Mouse (Mus musculus) granulocyte monocyte progenitor cell, adult 5-6 weeks (primary cell): ENCODE results near the gene Ankrd27. TPM values are rescaled to one million over a fixed set of nuclear protein-coding genes. Genes with fewer than 3 reads are reported as not detected.
A peak's percentile ranks its signal among the peaks of the same experiment; 100 is the strongest.

Experiments used
- ATAC-seq: replicated peaks from 2 replicates; pipeline ENCODE4 v1.8.0; 2016; ENCODE audit warnings: mild to moderate bottlenecking, moderate TSS enrichment, inconsistent platforms; ENCODE audit not compliant: poor library complexity, severe bottlenecking
- total RNA-seq, 2 experiments: library from RNA; stranded (forward) in 1 of 2; stranded (reverse) in 1 of 2; fragments of 200-712, 200-1000 nt in 1 of 2; fragments of >200 nt in 1 of 2; fragmentation: Nextera tagmentation in 1 of 2; gene quantifications; 2 replicates each; pipeline ENCODE4 v1.2.3; 2014 to 2017

Ankrd27 gene
- total RNA-seq, 2 experiments from 2014 or later = 40.4 to 49.7 TPM

DNA sequence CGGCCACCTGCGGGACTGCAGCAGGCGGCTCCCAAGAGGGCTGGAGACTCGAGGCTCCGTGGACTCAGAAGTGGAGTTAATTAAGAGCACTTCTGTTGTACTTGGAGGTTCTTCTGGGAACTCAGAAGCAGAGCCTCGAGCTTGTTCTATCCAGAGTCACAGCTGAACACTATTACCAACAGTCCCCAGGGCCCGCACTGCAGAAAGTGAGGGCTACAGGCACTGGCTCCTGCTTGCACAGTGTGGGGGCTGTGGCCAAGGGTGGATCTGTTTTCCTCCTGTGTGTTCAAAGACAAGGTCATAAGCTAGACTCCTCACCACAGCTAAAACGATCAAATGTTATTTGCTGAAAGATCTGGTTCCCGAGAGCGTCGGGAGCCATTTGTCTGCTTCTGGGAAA lies 100.2 kb downstream of the Ankrd27 start:
- ATAC-seq = no peak

DNA sequence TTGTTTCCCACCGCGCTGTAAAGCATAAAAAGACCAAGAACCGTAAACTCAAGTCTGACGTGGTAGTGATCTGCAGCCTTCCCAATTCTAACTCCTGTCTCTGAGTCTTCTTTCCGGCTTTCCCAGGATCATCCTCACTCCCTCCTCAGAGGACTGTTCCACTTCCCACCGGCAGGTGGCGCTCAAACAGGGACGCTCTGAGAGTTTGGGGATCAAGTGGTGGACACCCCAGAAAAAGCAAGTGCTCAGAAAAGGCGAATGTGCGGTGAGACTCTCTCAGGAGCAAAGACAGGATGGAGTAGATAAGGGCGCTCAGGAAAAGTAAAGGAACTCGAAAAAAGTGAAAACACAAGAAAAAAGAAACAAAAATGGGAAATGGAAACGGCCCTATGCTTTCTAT lies 100.7 kb downstream of the Ankrd27 start:
- ATAC-seq = peak; percentile 62; the same call in 1 of the 2 replicates

DNA sequence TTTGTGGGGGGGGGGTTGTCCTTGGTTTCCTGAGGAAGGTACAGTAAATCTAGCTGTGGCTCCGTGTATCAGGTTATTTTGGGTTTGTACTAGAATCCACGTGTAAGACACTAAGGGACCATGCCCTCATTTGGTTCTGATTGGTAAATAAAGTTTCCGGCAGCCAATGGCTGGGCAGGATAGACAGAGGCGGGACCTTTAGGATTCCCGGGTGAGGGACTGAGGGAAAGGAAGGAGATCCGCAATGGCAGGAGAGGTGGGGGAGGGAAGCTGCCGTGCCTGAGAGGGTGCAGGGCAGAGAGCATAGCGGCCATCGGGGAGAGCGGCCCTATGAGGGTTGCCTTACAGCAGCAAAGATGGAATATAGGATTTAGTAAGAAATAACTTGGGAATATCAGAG lies 101.2 kb downstream of the Ankrd27 start:
- peak; percentile 21 for ATAC-seq

DNA sequence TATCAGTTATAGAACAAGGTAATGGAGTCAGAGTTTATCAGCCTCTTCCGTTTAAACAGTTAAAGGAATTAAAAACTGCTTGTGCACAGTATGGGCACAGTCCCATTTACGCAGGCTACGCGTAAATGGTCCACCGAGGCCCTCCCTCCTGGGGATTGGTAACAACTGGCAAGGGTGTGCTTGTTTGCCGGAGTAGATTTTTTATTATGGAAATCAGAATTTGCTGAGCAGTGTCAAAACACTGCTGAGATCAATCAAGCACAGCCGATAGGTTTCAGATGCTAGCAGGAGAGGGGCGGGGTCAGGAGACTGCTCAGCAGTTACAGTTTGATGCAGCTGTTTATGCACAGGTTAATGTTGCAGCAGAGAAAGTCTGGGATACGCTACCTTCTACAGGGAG lies 102.2 kb downstream of the Ankrd27 start:
- ATAC-seq = no peak

Other genes starting within 250 kb of the Ankrd27 start
- gene Faap24, start 189.4 kb upstream of the Ankrd27 start, total RNA-seq (2014; fragmentation: Nextera tagmentation) = 15.7 and 16.8 TPM in 2 replicates
- gene Faap24, start 189.4 kb upstream of the Ankrd27 start, total RNA-seq (2017) = 11.3 and 14.3 TPM in 2 replicates
- gene Cep89, start 189.2 kb upstream of the Ankrd27 start, total RNA-seq (2014; fragmentation: Nextera tagmentation) = 5.7 and 7.2 TPM in 2 replicates
- gene Cep89, start 189.2 kb upstream of the Ankrd27 start, total RNA-seq (2017) = 8.4 and 10.6 TPM in 2 replicates
- not detected in 2 replicates for gene Slc7a9, start 137.4 kb upstream of the Ankrd27 start, total RNA-seq (2014; fragmentation: Nextera tagmentation)
- gene Slc7a9, start 137.4 kb upstream of the Ankrd27 start, total RNA-seq (2017) = not detected in 2 replicates
- not detected in 2 replicates for gene Tdrd12, start 48.5 kb upstream of the Ankrd27 start, total RNA-seq (2014; fragmentation: Nextera tagmentation)
- not detected in 2 replicates for gene Tdrd12, start 48.5 kb upstream of the Ankrd27 start, total RNA-seq (2017)
- gene Nudt19, start 29.9 kb upstream of the Ankrd27 start, total RNA-seq (2014; fragmentation: Nextera tagmentation) = 98.2 and 110 TPM in 2 replicates
- gene Nudt19, start 29.9 kb upstream of the Ankrd27 start, total RNA-seq (2017) = 44.6 and 52.5 TPM in 2 replicates
- gene Rgs9bp, start 662 bp upstream of the Ankrd27 start, total RNA-seq (2014; fragmentation: Nextera tagmentation) = 0.30 and 1.2 TPM in 2 replicates
- 0.36 and 0.65 TPM in 2 replicates for gene Rgs9bp, start 662 bp upstream of the Ankrd27 start, total RNA-seq (2017)
- 133 and 145 TPM in 2 replicates for gene Pdcd5, start 61.3 kb downstream of the Ankrd27 start, total RNA-seq (2014; fragmentation: Nextera tagmentation)
- gene Pdcd5, start 61.3 kb downstream of the Ankrd27 start, total RNA-seq (2017) = 94.4 and 114 TPM in 2 replicates
- gene Dpy19l3, start 168.2 kb downstream of the Ankrd27 start, total RNA-seq (2014; fragmentation: Nextera tagmentation) = 19.2 and 21.6 TPM in 2 replicates
- 17.7 and 33.2 TPM in 2 replicates for gene Dpy19l3, start 168.2 kb downstream of the Ankrd27 start, total RNA-seq (2017)
- gene Zfp507, start 216.8 kb downstream of the Ankrd27 start, total RNA-seq (2014; fragmentation: Nextera tagmentation) = 20.5 and 22.5 TPM in 2 replicates
- 8.7 and 11.1 TPM in 2 replicates for gene Zfp507, start 216.8 kb downstream of the Ankrd27 start, total RNA-seq (2017)